Mouse (Mus musculus): ENCODE measurements around the gene Chac1.

DNA sequence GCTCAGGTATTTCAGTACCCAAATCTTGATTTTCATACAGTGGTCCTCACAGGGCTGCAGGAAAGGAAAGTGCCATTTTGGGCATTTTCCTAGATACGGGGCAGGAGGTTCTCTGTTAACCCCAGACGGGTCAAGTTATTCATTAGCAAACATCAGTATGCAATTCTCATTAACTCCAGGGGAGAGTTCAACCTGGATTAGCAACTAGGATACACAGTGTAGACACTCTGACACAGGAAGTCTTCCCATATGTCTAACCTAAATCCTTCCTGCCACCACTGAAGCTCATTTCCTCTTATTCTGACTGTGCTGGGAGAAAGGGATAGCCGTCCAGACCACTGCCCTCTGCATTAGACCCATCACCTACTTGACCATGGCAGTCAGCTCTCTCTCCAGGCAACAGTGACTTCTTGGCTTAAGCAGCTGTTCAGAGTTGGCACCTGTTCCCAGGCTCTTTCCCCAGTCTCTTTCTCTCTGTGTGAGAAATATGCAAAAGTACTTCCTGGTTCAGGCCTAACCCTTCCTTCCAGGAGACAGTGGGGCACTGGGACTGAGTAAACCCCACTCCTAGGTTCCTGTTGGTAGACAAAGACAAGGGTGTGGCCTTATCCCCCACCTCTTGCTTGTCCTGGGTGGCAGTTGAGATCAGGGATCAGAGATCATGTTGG, 32.9 kb upstream of the Chac1 start:
- TF ChIP-seq GATA1 (IDR thresholded peaks at IDR 0.05; ENCODE audit: borderline replicate concordance, low read length): no peak
- TF ChIP-seq FLI1 (IDR thresholded peaks at IDR 0.05; ENCODE audit: low read length): no peak
